Mouse (Mus musculus): ENCODE measurements around the gene Kcnj6.

DNA sequence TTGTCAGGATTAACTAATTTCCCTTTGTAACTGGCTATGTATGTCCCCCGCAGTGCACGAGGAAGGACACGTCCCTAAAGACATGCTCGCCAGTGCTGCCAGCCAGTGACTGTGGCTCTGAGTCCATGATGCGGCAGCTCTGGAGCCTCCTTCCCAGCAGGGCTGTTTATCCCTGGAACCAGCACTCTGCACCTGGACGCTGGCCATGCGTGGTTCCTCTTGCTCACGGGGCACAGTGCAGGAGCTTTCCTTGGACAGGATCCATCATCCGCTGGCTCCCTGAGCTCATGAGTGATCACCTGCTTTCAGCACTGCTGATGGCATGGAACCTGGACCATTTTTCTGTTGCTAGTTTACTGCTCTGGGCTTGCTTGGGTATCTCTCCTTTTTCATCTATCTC lies 10.8 kb downstream of the Kcnj6 start:
- TF ChIP-seq CTCF (IDR thresholded peaks at IDR 0.05; ENCODE audit: low read depth, low read length) = no peak
- no peak for TF ChIP-seq POLR2A (IDR thresholded peaks at IDR 0.05; ENCODE audit: borderline replicate concordance, low read depth, low read length)
